Mouse (Mus musculus) stomach, embryonic 15.5 days (tissue): Measurements from ENCODE around the gene Myt1l. TPM values are rescaled to one million over a fixed set of nuclear protein-coding genes. Genes with fewer than 3 reads are reported as not detected.

Source experiments
- ATAC-seq: fragments of 200-750 bp; cut with Nextera tagmentation; 2 replicates; pipeline ENCODE4 v1.8.0; 2017; ENCODE audit warnings: low read depth, moderate number of reproducible peaks, moderate TSS enrichment; ENCODE audit not compliant: insufficient read depth, low FRiP score
- H3K27ac ChIP-seq: fragments of 300-500 bp; sonication (generic); 2 replicates; pipeline ENCODE4 v1.5.1; 2015; ENCODE audit warnings: mild to moderate bottlenecking, inconsistent platforms
- H3K27me3 ChIP-seq: fragments of 300-500 bp; sonication (generic); replicated peaks from 2 replicates; pipeline ENCODE4 v1.6.1; 2015; ENCODE audit warnings: inconsistent platforms
- H3K36me3 ChIP-seq: fragments of 300-500 bp; sonication (generic); 2 replicates; pipeline ENCODE4 v1.6.1; 2015; ENCODE audit warnings: inconsistent platforms
- H3K4me1 ChIP-seq: fragments of 300-500 bp; sonication (generic); 2 replicates; pipeline ENCODE4 v1.6.1; 2015; ENCODE audit warnings: inconsistent platforms
- H3K4me2 ChIP-seq: fragments of 300-500 bp; sonication (generic); 2 replicates; pipeline ENCODE4 v1.6.1; 2015; ENCODE audit warnings: mild to moderate bottlenecking, inconsistent platforms
- H3K4me3 ChIP-seq: fragments of 300-500 bp; sonication (generic); replicated peaks from 2 replicates; pipeline ENCODE4 v1.5.1; 2015; ENCODE audit warnings: inconsistent platforms
- H3K9ac ChIP-seq: fragments of 300-500 bp; sonication (generic); 2 replicates; pipeline ENCODE4 v1.6.1; 2015; ENCODE audit warnings: inconsistent platforms
- H3K9me3 ChIP-seq: fragments of 300-500 bp; sonication (generic); 2 replicates; pipeline ENCODE4 v1.6.1; 2016; ENCODE audit warnings: inconsistent platforms
- WGBS: fragments of 180-500 bp; shearing (Covaris S2); methylation state at CpG from one replicate; pipeline ENCODE4 v1.1.7; 2015; 5-methylcytosine and 5-hydroxymethylcytosine counted together
- polyA plus RNA-seq: library from polyadenylated mRNA; unstranded; fragments of >200 nt; fragmentation: Nextera tagmentation; extraction: Ambion mirVana; gene quantifications from 2 replicates; pipeline ENCODE4 v1.2.1, GENCODE M21; 2015

The Myt1l gene
- polyA plus RNA-seq, 1 experiment from 2014 or later = 2.0 TPM

DNA sequence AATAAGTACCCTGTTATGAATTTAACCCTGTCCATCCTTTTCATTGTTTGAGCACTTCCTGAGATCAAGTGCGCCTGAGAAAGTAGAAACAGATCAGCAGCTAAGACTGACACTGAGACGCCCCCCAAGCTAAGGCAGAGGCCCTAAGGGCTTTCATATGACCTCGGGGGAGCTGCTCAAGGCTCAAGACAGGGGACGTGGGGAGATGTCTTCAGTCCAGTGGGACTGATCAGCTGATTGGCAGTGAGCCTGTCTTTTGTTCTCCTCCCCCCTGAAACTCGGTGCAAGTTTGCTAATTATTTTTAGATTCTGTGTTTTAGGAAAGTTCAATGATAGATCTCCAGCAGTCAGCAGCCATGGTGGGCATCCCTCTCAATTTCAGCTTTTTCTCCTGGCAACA lies 10.9 kb downstream of the Myt1l start:
- H3K27me3 ChIP-seq = peaks cover 17% of the 10 kb centered on the region
- H3K4me1 ChIP-seq = no peaks in the 10 kb centered on the region
- WGBS = 61% methylated on average over 5 of the region's 5 CpGs
- no peak overlapping the region for H3K9ac ChIP-seq
- H3K27ac ChIP-seq = no peak overlapping the region
- H3K4me2 ChIP-seq = no peak overlapping the region
- no peak overlapping the region for H3K4me3 ChIP-seq
- H3K36me3 ChIP-seq = no peaks in the 10 kb centered on the region
- no peaks in the 10 kb centered on the region for H3K9me3 ChIP-seq
- ATAC-seq = no peak

- Histone ChIP-seq H3K27ac (no peak overlapping the region), H3K4me2 (no peak overlapping the region), H3K9ac (no peak overlapping the region), H3K36me3 (no peaks in the 10 kb centered on the region), H3K27me3 (0 out of 2 replicates have a peak, but pooled peaks cover 4% of the 10 kb centered on the region), H3K9me3 (no peaks in the 10 kb centered on the region), H3K4me3 (no peak overlapping the region), H3K4me1 (no peaks in the 10 kb centered on the region)
- no peak for ATAC-seq
- WGBS = 72% methylated on average over 5 of the region's 5 CpGs
Observed at GRCm38 (mm10) chr12:29540741-29541140, 12.6 kb downstream of the Myt1l start.

DNA sequence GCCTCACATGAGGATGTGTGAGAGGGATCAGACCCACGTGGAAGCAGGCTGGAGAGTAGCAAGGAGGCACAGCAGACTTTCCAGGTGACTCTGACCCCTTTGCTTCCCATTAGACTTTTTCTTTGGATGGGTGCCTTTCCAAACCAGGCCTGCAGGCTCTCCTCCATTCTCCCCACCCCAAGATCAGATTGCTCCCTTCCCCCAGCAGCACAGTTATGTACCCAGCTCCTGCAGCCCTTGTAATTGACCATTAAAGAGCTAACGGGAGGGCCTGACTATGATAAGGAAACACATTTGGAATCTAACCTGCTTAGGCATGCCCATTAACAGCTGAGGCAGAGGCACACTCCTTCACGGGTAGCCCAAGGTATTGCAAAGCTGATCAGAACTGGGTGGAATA lies 17.9 kb downstream of the Myt1l start:
- no peaks in the 10 kb centered on the region for H3K27me3 ChIP-seq
- no peak overlapping the region for H3K4me2 ChIP-seq
- H3K36me3 ChIP-seq = no peaks in the 10 kb centered on the region
- ATAC-seq = no peak
- no peaks in the 10 kb centered on the region for H3K4me1 ChIP-seq
- H3K9ac ChIP-seq = no peak overlapping the region
- H3K4me3 ChIP-seq = no peak overlapping the region
- H3K27ac ChIP-seq = no peak overlapping the region
- H3K9me3 ChIP-seq = no peaks in the 10 kb centered on the region
- whole genome bisulfite sequencing = 40% methylated on average over 3 of the region's 3 CpGs

DNA sequence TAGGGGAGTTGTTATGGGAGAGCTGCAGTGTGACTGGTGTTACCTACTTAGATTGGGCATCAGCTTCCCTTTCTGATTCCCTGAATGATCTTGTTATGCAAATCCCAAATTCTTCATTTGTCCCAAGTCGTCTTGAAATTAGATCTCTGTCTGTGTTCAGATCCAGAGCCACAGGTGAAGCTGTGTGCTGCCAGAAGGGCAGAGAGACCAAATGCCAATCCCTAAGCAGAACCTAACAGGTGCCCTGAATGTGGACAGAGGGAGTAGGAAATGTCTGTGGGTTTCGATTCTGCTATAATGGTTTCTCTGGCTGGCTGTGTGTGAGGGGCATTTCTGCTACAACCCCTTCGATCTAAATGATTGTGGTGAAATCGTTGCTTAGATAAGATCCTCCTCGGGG lies 18.9 kb downstream of the Myt1l start:
- ATAC-seq = no peak
- Histone ChIP-seq H3K4me2 (no peak overlapping the region), H3K4me3 (no peak overlapping the region), H3K27ac (no peak overlapping the region), H3K36me3 (no peaks in the 10 kb centered on the region), H3K27me3 (no peaks in the 10 kb centered on the region), H3K4me1 (no peaks in the 10 kb centered on the region), H3K9ac (no peak overlapping the region), H3K9me3 (no peaks in the 10 kb centered on the region)
- 71% methylated on average over 5 of the region's 5 CpGs for WGBS

GRCm38 (mm10) chr12:29547755-29548154 lies 19.6 kb downstream of the Myt1l start:
- 60% methylated on average over 6 of the region's 6 CpGs for WGBS
- Histone ChIP-seq H3K4me2 (no peak overlapping the region), H3K4me3 (no peak overlapping the region), H3K27ac (no peak overlapping the region), H3K4me1 (no peaks in the 10 kb centered on the region), H3K9ac (no peak overlapping the region), H3K9me3 (no peaks in the 10 kb centered on the region), H3K27me3 (no peaks in the 10 kb centered on the region), H3K36me3 (no peaks in the 10 kb centered on the region)
- no peak for ATAC-seq

DNA sequence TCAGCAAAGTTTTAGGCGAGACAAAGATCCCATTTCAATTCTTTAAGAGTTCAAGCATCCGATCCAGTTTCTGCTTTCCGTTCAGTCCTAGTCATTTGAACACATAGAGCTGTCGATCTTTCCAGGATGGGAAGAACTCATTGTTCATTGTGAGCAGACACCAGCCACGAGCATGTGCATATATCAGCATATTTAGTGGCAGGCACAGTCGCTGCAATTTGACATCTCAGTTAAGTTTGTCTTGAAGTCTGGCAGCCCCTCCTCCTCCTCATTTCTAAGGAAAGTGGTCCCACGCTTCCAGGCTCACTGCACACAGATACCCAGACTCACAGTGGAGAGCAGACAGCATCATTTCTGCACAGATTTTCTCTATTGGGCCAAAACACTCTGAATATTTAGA lies 25.0 kb downstream of the Myt1l start:
- Histone ChIP-seq H3K4me3 (no peak overlapping the region), H3K4me1 (no peaks in the 10 kb centered on the region), H3K27me3 (no peaks in the 10 kb centered on the region), H3K4me2 (no peak overlapping the region), H3K9me3 (no peaks in the 10 kb centered on the region), H3K27ac (no peak overlapping the region), H3K36me3 (no peaks in the 10 kb centered on the region), H3K9ac (no peak overlapping the region)
- ATAC-seq = no peak
- WGBS = 68% methylated on average over 7 of the region's 7 CpGs

- no peaks in the 10 kb centered on the region for H3K27me3 ChIP-seq
- no peak overlapping the region for H3K4me2 ChIP-seq
- H3K36me3 ChIP-seq = no peaks in the 10 kb centered on the region
- no peaks in the 10 kb centered on the region for H3K4me1 ChIP-seq
- no peak overlapping the region for H3K4me3 ChIP-seq
- H3K27ac ChIP-seq = no peak overlapping the region
- H3K9ac ChIP-seq = no peak overlapping the region
- whole genome bisulfite sequencing = 81% methylated on average over 4 of the region's 4 CpGs
- no peak for ATAC-seq
- no peaks in the 10 kb centered on the region for H3K9me3 ChIP-seq
Observed at GRCm38 (mm10) chr12:29555718-29556117, 27.5 kb downstream of the Myt1l start.

GRCm38 (mm10) chr12:29556408-29556807 lies 28.2 kb downstream of the Myt1l start:
- WGBS = 77% methylated on average over 3 of the region's 3 CpGs
- no peaks in the 10 kb centered on the region for H3K36me3 ChIP-seq
- H3K4me2 ChIP-seq = no peak overlapping the region
- no peaks in the 10 kb centered on the region for H3K9me3 ChIP-seq
- no peak overlapping the region for H3K4me3 ChIP-seq
- H3K27me3 ChIP-seq = no peaks in the 10 kb centered on the region
- no peak overlapping the region for H3K27ac ChIP-seq
- H3K4me1 ChIP-seq = no peaks in the 10 kb centered on the region
- ATAC-seq = no peak
- H3K9ac ChIP-seq = no peak overlapping the region

GRCm38 (mm10) chr12:29556901-29557300 lies 28.7 kb downstream of the Myt1l start:
- 50% methylated on average over 6 of the region's 6 CpGs for WGBS

DNA sequence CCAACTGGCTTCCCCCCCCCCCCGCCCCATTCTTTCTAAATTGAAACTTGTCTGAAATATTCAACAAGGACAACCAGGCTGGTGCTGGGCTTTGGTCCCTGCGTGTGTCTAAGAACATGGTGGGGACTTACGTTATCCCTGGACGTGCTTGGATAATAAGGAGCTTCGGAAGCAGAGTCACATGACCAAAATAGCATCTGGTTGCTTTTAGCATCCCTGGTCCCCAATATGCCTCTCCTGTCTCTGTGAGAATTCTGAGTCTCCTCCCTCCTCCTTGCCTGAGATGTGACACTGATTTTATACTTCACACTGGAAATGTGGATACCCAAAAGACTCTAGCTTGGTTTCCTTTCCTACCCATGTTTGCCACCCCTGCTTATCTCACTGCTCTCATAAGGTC lies 31.6 kb downstream of the Myt1l start:
- no peaks in the 10 kb centered on the region for H3K27me3 ChIP-seq
- WGBS = 79% methylated on average over 5 of the region's 5 CpGs

More at GRCm38 (mm10) chr12:29556901-29557300, 28.7 kb downstream of the Myt1l start:
- Histone ChIP-seq H3K27me3 (no peaks in the 10 kb centered on the region), H3K4me3 (no peak overlapping the region), H3K4me1 (no peaks in the 10 kb centered on the region), H3K9ac (no peak overlapping the region), H3K27ac (no peak overlapping the region), H3K36me3 (no peaks in the 10 kb centered on the region), H3K4me2 (no peak overlapping the region), H3K9me3 (no peaks in the 10 kb centered on the region)
- ATAC-seq = no peak

GRCm38 (mm10) chr12:29561222-29561621 lies 33.0 kb downstream of the Myt1l start:
- H3K4me2 ChIP-seq = no peak overlapping the region
- no peaks in the 10 kb centered on the region for H3K4me1 ChIP-seq
- no peak overlapping the region for H3K4me3 ChIP-seq
- no peak overlapping the region for H3K9ac ChIP-seq
- 81% methylated on average over 2 of the region's 2 CpGs for whole genome bisulfite sequencing
- H3K36me3 ChIP-seq = no peaks in the 10 kb centered on the region
- H3K9me3 ChIP-seq = no peaks in the 10 kb centered on the region
- no peaks in the 10 kb centered on the region for H3K27me3 ChIP-seq
- ATAC-seq = no peak
- no peak overlapping the region for H3K27ac ChIP-seq

More for the DNA sequence above, 31.6 kb downstream of the Myt1l start:
- ATAC-seq = no peak
- no peaks in the 10 kb centered on the region for H3K9me3 ChIP-seq
- no peak overlapping the region for H3K27ac ChIP-seq
- no peaks in the 10 kb centered on the region for H3K4me1 ChIP-seq
- no peak overlapping the region for H3K4me2 ChIP-seq
- no peak overlapping the region for H3K9ac ChIP-seq
- H3K4me3 ChIP-seq = no peak overlapping the region
- no peaks in the 10 kb centered on the region for H3K36me3 ChIP-seq

- 68% methylated on average over 7 of the region's 7 CpGs for WGBS
- Histone ChIP-seq H3K9me3 (no peaks in the 10 kb centered on the region), H3K27ac (no peak overlapping the region), H3K4me3 (no peak overlapping the region), H3K36me3 (no peaks in the 10 kb centered on the region), H3K9ac (no peak overlapping the region), H3K4me1 (no peaks in the 10 kb centered on the region), H3K4me2 (no peak overlapping the region), H3K27me3 (no peaks in the 10 kb centered on the region)
- ATAC-seq = no peak
Observed at GRCm38 (mm10) chr12:29569311-29569710, 41.1 kb downstream of the Myt1l start.

DNA sequence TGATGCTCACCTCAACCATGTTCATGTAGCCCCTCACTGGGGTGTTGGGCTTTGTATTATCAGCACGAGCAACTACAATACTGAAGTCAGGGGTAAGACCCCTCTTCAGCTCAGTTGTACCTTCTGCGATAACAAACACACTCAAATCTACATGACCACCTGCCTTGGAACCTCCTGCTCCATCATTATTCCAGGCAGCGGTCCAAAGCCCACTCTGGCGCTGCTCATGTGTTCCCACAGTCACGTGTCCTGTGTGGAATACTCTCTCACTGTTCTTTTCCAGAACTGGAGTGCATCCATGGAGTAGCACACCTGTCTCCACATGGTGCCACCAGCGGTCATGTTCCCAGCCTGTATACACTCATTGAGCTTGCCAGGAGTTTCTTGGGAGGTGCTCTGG lies 42.2 kb downstream of the Myt1l start:
- Histone ChIP-seq H3K9me3 (no peaks in the 10 kb centered on the region), H3K27ac (no peak overlapping the region), H3K4me3 (no peak overlapping the region), H3K27me3 (no peaks in the 10 kb centered on the region), H3K4me2 (no peak overlapping the region), H3K4me1 (no peaks in the 10 kb centered on the region), H3K9ac (no peak overlapping the region), H3K36me3 (no peaks in the 10 kb centered on the region)
- WGBS = 87% methylated on average over 6 of the region's 6 CpGs
- ATAC-seq = no peak
